Mouse (Mus musculus) ES-Bruce4 (cell line): ENCODE data around the gene Gucy2g.

Source experiments
- CTCF ChIP-seq: IDR thresholded peaks from one replicate; pipeline ENCODE4 v1.8.1; 2011; ENCODE audit warnings: low read depth, low read length
- POLR2A ChIP-seq: IDR thresholded peaks from one replicate; pipeline ENCODE4 v1.8.1; 2011; ENCODE audit warnings: low read length; ENCODE audit not compliant: insufficient read depth

GRCm38 (mm10) chr19:55256156-55256555 lies 15.1 kb upstream of the Gucy2g start:
- TF ChIP-seq CTCF (no peak), POLR2A (no peak)
